Mouse (Mus musculus): ENCODE results near the gene Tmem8b. TPM values are rescaled to one million over a fixed set of nuclear protein-coding genes. Genes with fewer than 3 reads are reported as not detected.

The Tmem8b gene
- polyA plus RNA-seq, 1 experiment = 1.8 TPM

- Histone ChIP-seq H3K27ac (ENCODE audit: control insufficient read depth, insufficient read depth, low read depth, low read length, poor library complexity) (no peak overlapping the region), H3K4me1 (ENCODE audit: control insufficient read depth, insufficient read depth, low read length) (peaks cover 1% of the 10 kb centered on the region; the same call in 1 of the 2 replicates), H3K4me3 (replicated peaks; ENCODE audit: control insufficient read depth, low read depth, low read length) (no peak overlapping the region)
- 27% methylated on average over 2 of the region's 2 CpGs for WGBS
- TF ChIP-seq POLR2A (IDR thresholded peaks at IDR 0.05; ENCODE audit: borderline replicate concordance, control insufficient read depth, low read depth, low read length) (no peak), CTCF (IDR thresholded peaks at IDR 0.05; ENCODE audit: control insufficient read depth, insufficient read depth, low read length) (peak; percentile 74)
These were observed 3.3 kb downstream of the Tmem8b start for GRCm38 (mm10) chr4:43672070-43672469.

- 82% methylated on average over 8 of the region's 8 CpGs for WGBS
These were observed 4.9 kb downstream of the Tmem8b start for GRCm38 (mm10) chr4:43673703-43674102.

DNA sequence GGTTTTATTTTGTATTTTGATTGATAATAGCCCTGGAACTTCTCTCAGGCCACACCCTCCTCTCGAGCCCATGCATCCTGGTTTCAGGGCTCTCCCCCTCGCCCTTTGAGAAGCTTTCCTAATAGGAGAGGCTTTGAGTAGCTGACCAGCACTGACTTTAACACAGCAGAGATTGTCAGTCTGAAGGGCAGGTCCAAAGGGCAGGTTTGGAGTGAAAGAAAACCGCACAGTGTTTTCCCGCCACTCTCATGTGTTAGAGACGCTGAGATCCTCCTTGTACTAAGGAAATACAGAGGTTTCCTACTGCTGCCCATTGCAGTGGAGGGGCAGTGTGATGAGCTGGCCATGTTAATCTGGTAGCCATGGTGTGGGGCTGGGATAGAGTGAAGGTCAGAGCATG, 6.2 kb downstream of the Tmem8b start:
- 76% methylated on average over 5 of the region's 5 CpGs for WGBS
- H3K4me3 ChIP-seq (replicated peaks; ENCODE audit: control insufficient read depth, low read depth, low read length) = no peak overlapping the region
- no peak overlapping the region for H3K27ac ChIP-seq (ENCODE audit: control insufficient read depth, insufficient read depth, low read depth, low read length, poor library complexity)
- TF ChIP-seq CTCF (IDR thresholded peaks at IDR 0.05; ENCODE audit: control insufficient read depth, insufficient read depth, low read length) (no peak), POLR2A (IDR thresholded peaks at IDR 0.05; ENCODE audit: borderline replicate concordance, control insufficient read depth, low read depth, low read length) (no peak)
- no peaks in the 10 kb centered on the region for H3K4me1 ChIP-seq (ENCODE audit: control insufficient read depth, insufficient read depth, low read length)

More at GRCm38 (mm10) chr4:43673703-43674102, 4.9 kb downstream of the Tmem8b start:
- TF ChIP-seq POLR2A (IDR thresholded peaks at IDR 0.05; ENCODE audit: borderline replicate concordance, control insufficient read depth, low read depth, low read length) = no peak
- TF ChIP-seq CTCF (IDR thresholded peaks at IDR 0.05; ENCODE audit: control insufficient read depth, insufficient read depth, low read length) = no peak
- Histone ChIP-seq H3K4me1 (ENCODE audit: control insufficient read depth, insufficient read depth, low read length) (peaks cover under 1% of the 10 kb centered on the region; the same call in 1 of the 2 replicates), H3K4me3 (replicated peaks; ENCODE audit: control insufficient read depth, low read depth, low read length) (no peak overlapping the region), H3K27ac (ENCODE audit: control insufficient read depth, insufficient read depth, low read depth, low read length, poor library complexity) (no peak overlapping the region)

DNA sequence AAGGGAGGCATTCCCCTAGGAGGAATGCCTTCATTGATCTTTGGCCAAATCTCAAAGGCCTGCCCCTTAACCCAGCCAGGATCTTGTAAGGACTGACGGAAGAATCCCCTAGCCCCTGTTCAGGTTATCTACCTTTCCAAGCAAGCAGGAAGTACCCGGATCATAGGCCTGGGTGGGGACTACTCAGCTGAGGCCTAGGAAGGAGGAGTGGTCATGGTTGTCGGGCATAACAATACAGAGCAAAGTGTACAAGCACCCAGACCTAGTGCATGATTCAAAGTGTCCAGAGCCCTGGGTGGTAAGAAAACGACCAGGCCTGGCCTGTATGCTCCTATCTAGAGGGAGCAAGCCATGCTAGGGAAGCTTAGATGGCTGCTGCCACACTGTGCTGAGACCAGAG, 6.8 kb downstream of the Tmem8b start:
- Histone ChIP-seq H3K27ac (ENCODE audit: control insufficient read depth, insufficient read depth, low read depth, low read length, poor library complexity) (no peak overlapping the region), H3K4me1 (ENCODE audit: control insufficient read depth, insufficient read depth, low read length) (no peaks in the 10 kb centered on the region), H3K4me3 (replicated peaks; ENCODE audit: control insufficient read depth, low read depth, low read length) (no peak overlapping the region)
- 70% methylated on average over 4 of the region's 4 CpGs for WGBS
- TF ChIP-seq POLR2A (IDR thresholded peaks at IDR 0.05; ENCODE audit: borderline replicate concordance, control insufficient read depth, low read depth, low read length) (no peak), CTCF (IDR thresholded peaks at IDR 0.05; ENCODE audit: control insufficient read depth, insufficient read depth, low read length) (no peak)

GRCm38 (mm10) chr4:43678541-43678940, 9.8 kb downstream of the Tmem8b start:
- Histone ChIP-seq H3K4me3 (replicated peaks; ENCODE audit: control insufficient read depth, low read depth, low read length) (no peak overlapping the region), H3K27ac (ENCODE audit: control insufficient read depth, insufficient read depth, low read depth, low read length, poor library complexity) (no peak overlapping the region), H3K4me1 (ENCODE audit: control insufficient read depth, insufficient read depth, low read length) (no peaks in the 10 kb centered on the region)
- 86% methylated on average over 6 of the region's 6 CpGs for WGBS
- TF ChIP-seq POLR2A (IDR thresholded peaks at IDR 0.05; ENCODE audit: borderline replicate concordance, control insufficient read depth, low read depth, low read length) = no peak
- TF ChIP-seq CTCF (IDR thresholded peaks at IDR 0.05; ENCODE audit: control insufficient read depth, insufficient read depth, low read length) = no peak

DNA sequence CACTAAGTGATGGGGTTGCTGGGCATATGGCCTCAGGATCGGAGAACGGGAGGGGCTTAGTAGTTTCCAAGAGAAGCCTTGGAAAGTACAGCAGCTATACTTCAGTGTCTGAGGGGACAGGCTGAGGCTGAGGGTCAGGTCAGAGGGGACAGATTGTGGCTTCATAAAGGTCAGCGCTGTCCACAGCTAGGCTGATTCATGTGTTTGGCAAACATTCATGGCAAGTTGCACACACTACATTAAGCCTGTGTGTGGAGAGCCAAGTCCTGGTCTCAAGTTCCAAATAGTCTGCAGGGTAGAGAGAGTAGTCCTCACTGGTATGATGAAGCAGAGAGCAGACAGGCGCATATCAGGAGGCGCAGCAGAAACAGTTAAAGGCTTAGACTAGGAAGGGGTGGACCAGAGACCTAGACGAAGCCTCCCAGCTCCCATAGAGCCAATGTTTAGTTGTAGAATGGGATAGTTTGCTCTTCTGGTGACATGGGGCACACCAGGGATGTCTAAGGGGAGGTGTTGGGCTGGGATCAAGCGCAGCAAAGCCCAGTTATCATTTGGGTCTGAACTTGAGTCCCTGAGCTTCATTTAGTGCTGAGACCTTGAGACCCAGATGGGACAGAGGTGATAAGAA, 10.8 kb downstream of the Tmem8b start:
- Histone ChIP-seq H3K4me1 (ENCODE audit: control insufficient read depth, insufficient read depth, low read length) (no peaks in the 10 kb centered on the region), H3K4me3 (replicated peaks; ENCODE audit: control insufficient read depth, low read depth, low read length) (no peak overlapping the region), H3K27ac (ENCODE audit: control insufficient read depth, insufficient read depth, low read depth, low read length, poor library complexity) (no peak overlapping the region)
- WGBS = 79% methylated on average over 7 of the region's 7 CpGs
- TF ChIP-seq POLR2A (IDR thresholded peaks at IDR 0.05; ENCODE audit: borderline replicate concordance, control insufficient read depth, low read depth, low read length) (no peak), CTCF (IDR thresholded peaks at IDR 0.05; ENCODE audit: control insufficient read depth, insufficient read depth, low read length) (no peak)

- WGBS = 88% methylated on average over 17 of the region's 17 CpGs
- Histone ChIP-seq H3K4me1 (ENCODE audit: control insufficient read depth, insufficient read depth, low read length) (peaks cover 2% of the 10 kb centered on the region; the same call in 1 of the 2 replicates), H3K4me3 (replicated peaks; ENCODE audit: control insufficient read depth, low read depth, low read length) (no peak overlapping the region), H3K27ac (ENCODE audit: control insufficient read depth, insufficient read depth, low read depth, low read length, poor library complexity) (no peak overlapping the region)
- no peak for TF ChIP-seq CTCF (IDR thresholded peaks at IDR 0.05; ENCODE audit: control insufficient read depth, insufficient read depth, low read length)
- no peak for TF ChIP-seq POLR2A (IDR thresholded peaks at IDR 0.05; ENCODE audit: borderline replicate concordance, control insufficient read depth, low read depth, low read length)
These were observed 21.2 kb downstream of the Tmem8b start for GRCm38 (mm10) chr4:43690021-43690420.

DNA sequence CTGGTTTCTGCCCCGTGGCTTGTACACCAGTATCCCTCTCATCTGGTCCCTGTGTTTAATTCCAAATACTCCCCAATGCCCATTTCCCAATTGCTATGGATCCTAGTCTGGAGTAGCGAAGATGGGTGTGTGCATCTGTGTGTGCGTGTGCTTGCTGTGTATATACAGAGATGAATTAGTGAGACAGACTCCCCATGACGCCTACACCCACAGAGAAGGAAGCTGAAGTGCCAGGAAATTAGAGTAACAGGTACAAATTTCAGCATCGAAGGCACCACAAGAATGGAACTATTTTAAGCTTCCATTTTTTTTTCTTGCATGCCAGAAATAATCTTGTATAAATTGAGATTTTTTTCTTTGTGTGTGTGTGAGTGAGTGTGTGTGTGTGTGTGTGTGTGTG, 22.3 kb downstream of the Tmem8b start:
- TF ChIP-seq CTCF (IDR thresholded peaks at IDR 0.05; ENCODE audit: control insufficient read depth, insufficient read depth, low read length) = no peak
- TF ChIP-seq POLR2A (IDR thresholded peaks at IDR 0.05; ENCODE audit: borderline replicate concordance, control insufficient read depth, low read depth, low read length) = no peak
- WGBS = 44% methylated on average over 5 of the region's 5 CpGs
- no peak overlapping the region for H3K4me3 ChIP-seq (replicated peaks; ENCODE audit: control insufficient read depth, low read depth, low read length)
- no peak overlapping the region for H3K27ac ChIP-seq (ENCODE audit: control insufficient read depth, insufficient read depth, low read depth, low read length, poor library complexity)
- H3K4me1 ChIP-seq (ENCODE audit: control insufficient read depth, insufficient read depth, low read length) = peaks cover 2% of the 10 kb centered on the region; the same call in 1 of the 2 replicates
